Mouse (Mus musculus) heart, postnatal 0 days (tissue): ENCODE results near the gene Wwox.

Experiments
- CTCF ChIP-seq: IDR thresholded peaks from 2 replicates; pipeline ENCODE4 v1.5.1; 2016; ENCODE audit warnings: antibody characterized with exemption, control low read depth, low read depth
- EP300 ChIP-seq: IDR thresholded peaks from 2 replicates; pipeline ENCODE4 v1.6.1; 2016; ENCODE audit warnings: antibody characterized with exemption, low read depth

GRCm38 (mm10) chr8:115095548-115095947 is 656.1 kb downstream of the Wwox start:
- TF ChIP-seq CTCF (peak; percentile 64), EP300 (no peak)
